Mouse (Mus musculus): ENCODE measurements around the gene Tep1.
"Not testable (repeated sequence)": the region's sequence is repeated elsewhere in the genome, so short reads cannot be mapped to it uniquely, and the experiment has no call there.

- not testable (repeated sequence) for TF ChIP-seq CTCF (IDR thresholded peaks at IDR 0.05; ENCODE audit: control insufficient read depth, insufficient read depth, insufficient replicate concordance, low read depth, low read length); POLR2A (IDR thresholded peaks at IDR 0.05; ENCODE audit: control insufficient read depth, low read depth, low read length)
Observed at GRCm38 (mm10) chr14:50806469-50806868, 63.9 kb downstream of the Tep1 start.
